Mouse (Mus musculus): ENCODE measurements around the gene Kank1.
"Not testable (repeated sequence)": the region's sequence is repeated elsewhere in the genome, so short reads cannot be mapped to it uniquely, and the experiment has no call there.

Kank1 gene

GRCm38 (mm10) chr19:25438246-25438645 is 201.5 kb downstream of the Kank1 start:
- no peak for DNase-seq (ENCODE audit: low read depth, low spot score)

GRCm38 (mm10) chr19:25439807-25440206 is 203.0 kb downstream of the Kank1 start:
- DNase-seq (ENCODE audit: low read depth, low spot score): peak; percentile 24

GRCm38 (mm10) chr19:25440736-25441135 is 204.0 kb downstream of the Kank1 start:
- no peak for DNase-seq (ENCODE audit: low read depth, low spot score)

- DNase-seq (ENCODE audit: low read depth, low spot score): peak; percentile 47
Observed at GRCm38 (mm10) chr19:25445054-25445453, 208.3 kb downstream of the Kank1 start.

- DNase-seq (ENCODE audit: low read depth, low spot score): no peak
Observed at GRCm38 (mm10) chr19:25445842-25446241, 209.1 kb downstream of the Kank1 start.

- no peak for DNase-seq (ENCODE audit: low read depth, low spot score)
Observed at GRCm38 (mm10) chr19:25446683-25447082, 209.9 kb downstream of the Kank1 start.

- DNase-seq (ENCODE audit: low read depth, low spot score): no peak
Observed at GRCm38 (mm10) chr19:25447373-25447772, 210.6 kb downstream of the Kank1 start.

- DNase-seq (ENCODE audit: low read depth, low spot score): no peak
Observed at GRCm38 (mm10) chr19:25450869-25451629, 214.3 kb downstream of the Kank1 start.

- no peak for DNase-seq (ENCODE audit: low read depth, low spot score)
Observed at GRCm38 (mm10) chr19:25453146-25453545, 216.4 kb downstream of the Kank1 start.

- no peak for DNase-seq (ENCODE audit: low read depth, low spot score)
Observed at GRCm38 (mm10) chr19:25460760-25461159, 224.0 kb downstream of the Kank1 start.

GRCm38 (mm10) chr19:25461553-25462320 is 225.0 kb downstream of the Kank1 start:
- no peak for DNase-seq (ENCODE audit: low read depth, low spot score)

GRCm38 (mm10) chr19:25475806-25476205 is 239.0 kb downstream of the Kank1 start:
- not testable (repeated sequence) for DNase-seq (ENCODE audit: low read depth, low spot score)

- DNase-seq (ENCODE audit: low read depth, low spot score): no peak
Observed at GRCm38 (mm10) chr19:25479152-25479669, 242.4 kb downstream of the Kank1 start.

- no peak for DNase-seq (ENCODE audit: low read depth, low spot score)
Observed at GRCm38 (mm10) chr19:25480820-25481219, 244.0 kb downstream of the Kank1 start.

Measured in telencephalon, adult 2 months (tissue).